Mouse (Mus musculus): Measurements from ENCODE around the gene Tenm4.

The Tenm4 gene

GRCm38 (mm10) chr7:96796788-96797485 is 625.9 kb downstream of the Tenm4 start:
- no peak for TF ChIP-seq GATA4 (IDR thresholded peaks at IDR 0.05; ENCODE audit: insufficient replicate concordance, low read length)

GRCm38 (mm10) chr7:96797716-96798332 is 626.8 kb downstream of the Tenm4 start:
- no peak for TF ChIP-seq GATA4 (IDR thresholded peaks at IDR 0.05; ENCODE audit: insufficient replicate concordance, low read length)

- TF ChIP-seq GATA4 (IDR thresholded peaks at IDR 0.05; ENCODE audit: insufficient replicate concordance, low read length), result no peak
These were observed 628.8 kb downstream of the Tenm4 start for GRCm38 (mm10) chr7:96799816-96800215.

- no peak for TF ChIP-seq GATA4 (IDR thresholded peaks at IDR 0.05; ENCODE audit: insufficient replicate concordance, low read length)
These were observed 630.3 kb downstream of the Tenm4 start for GRCm38 (mm10) chr7:96801368-96801767.

- TF ChIP-seq GATA4 (IDR thresholded peaks at IDR 0.05; ENCODE audit: insufficient replicate concordance, low read length), result no peak
These were observed 631.2 kb downstream of the Tenm4 start for GRCm38 (mm10) chr7:96802216-96802615.

GRCm38 (mm10) chr7:96806561-96806960 is 635.5 kb downstream of the Tenm4 start:
- TF ChIP-seq GATA4 (IDR thresholded peaks at IDR 0.05; ENCODE audit: insufficient replicate concordance, low read length), result no peak

- TF ChIP-seq GATA4 (IDR thresholded peaks at IDR 0.05; ENCODE audit: insufficient replicate concordance, low read length), result no peak
These were observed 636.4 kb downstream of the Tenm4 start for GRCm38 (mm10) chr7:96807281-96808058.

- no peak for TF ChIP-seq GATA4 (IDR thresholded peaks at IDR 0.05; ENCODE audit: insufficient replicate concordance, low read length)
These were observed 637.1 kb downstream of the Tenm4 start for GRCm38 (mm10) chr7:96808059-96808646.

GRCm38 (mm10) chr7:96811691-96812090 is 640.6 kb downstream of the Tenm4 start:
- no peak for TF ChIP-seq GATA4 (IDR thresholded peaks at IDR 0.05; ENCODE audit: insufficient replicate concordance, low read length)

GRCm38 (mm10) chr7:96813036-96813435 is 642.0 kb downstream of the Tenm4 start:
- TF ChIP-seq GATA4 (IDR thresholded peaks at IDR 0.05; ENCODE audit: insufficient replicate concordance, low read length), result no peak

- no peak for TF ChIP-seq GATA4 (IDR thresholded peaks at IDR 0.05; ENCODE audit: insufficient replicate concordance, low read length)
These were observed 642.7 kb downstream of the Tenm4 start for GRCm38 (mm10) chr7:96813497-96814400.

GRCm38 (mm10) chr7:96814581-96814980 is 643.5 kb downstream of the Tenm4 start:
- TF ChIP-seq GATA4 (IDR thresholded peaks at IDR 0.05; ENCODE audit: insufficient replicate concordance, low read length), result no peak

GRCm38 (mm10) chr7:96817030-96817674 is 646.1 kb downstream of the Tenm4 start:
- TF ChIP-seq GATA4 (IDR thresholded peaks at IDR 0.05; ENCODE audit: insufficient replicate concordance, low read length), result no peak
